Mouse (Mus musculus): Measurements from ENCODE around the gene Lrrc7.

DNA sequence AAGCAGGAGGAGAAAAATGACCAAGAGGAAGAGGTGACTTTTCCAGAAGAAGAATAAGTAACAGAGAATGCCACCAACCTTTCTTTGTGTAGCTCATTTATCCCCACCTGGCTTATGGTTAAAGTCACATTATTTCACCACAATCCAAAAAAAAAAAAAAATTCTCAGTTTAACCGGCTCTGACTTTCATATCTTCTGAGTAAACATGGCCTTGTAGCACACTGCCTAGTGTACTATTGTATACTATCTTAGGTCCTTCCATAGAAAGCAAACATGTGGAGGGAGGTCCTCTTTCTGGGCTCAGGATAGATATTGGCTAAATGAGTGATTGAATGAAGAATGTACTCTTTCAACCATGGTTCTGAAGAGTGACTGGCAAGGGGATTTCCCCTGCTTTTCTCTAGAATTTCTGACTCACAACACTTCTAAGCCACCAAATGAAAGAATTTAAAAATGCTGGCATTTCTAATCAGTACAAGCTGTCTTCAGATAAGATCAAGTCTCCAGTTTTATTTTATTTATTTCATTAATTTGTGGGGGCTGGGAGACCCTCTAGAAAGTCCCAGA is 400.0 kb downstream of the Lrrc7 start:
- TF ChIP-seq POLR2A (IDR thresholded peaks at IDR 0.05; ENCODE audit: low read depth, low read length), result no peak
- no peak for TF ChIP-seq CTCF (IDR thresholded peaks at IDR 0.05; ENCODE audit: extremely low read depth, insufficient read length, insufficient replicate concordance, low read depth, low read length)
